Mouse (Mus musculus) adrenal gland, adult 18-20 months (tissue): ENCODE measurements at regions not wholly inside any gene's neighbourhood (a gene's known extent, or its start where the extent isn't known, plus 50 kb on each side); places are given as distances from the start of the nearest gene placed in this dataset.

Experiments
- DNase-seq, 2 experiments: peaks; one replicate each; pipeline ENCODE4 v3.0.0; 2021 to 2022; ENCODE audit warnings: low spot score in 2 of 2

DNA sequence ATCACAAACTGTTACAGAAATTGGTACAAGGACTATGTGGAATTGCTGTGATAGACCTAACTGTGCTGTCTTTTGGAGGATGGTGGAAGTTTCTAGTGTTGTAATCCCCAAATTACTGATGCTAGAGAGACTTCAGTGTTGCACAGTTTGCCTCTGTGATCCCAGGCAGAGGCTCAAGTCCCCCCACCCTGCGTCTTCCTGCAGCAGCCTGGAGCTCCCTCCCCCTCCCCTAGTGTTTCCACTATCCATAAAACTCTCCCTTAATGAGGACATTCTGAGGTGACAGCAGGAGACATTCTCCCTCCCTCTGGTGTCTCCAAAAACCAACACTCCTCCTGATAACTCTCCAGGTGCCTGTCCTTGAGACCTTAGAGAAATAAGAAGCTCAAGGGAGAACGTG is 242.8 kb downstream of the 1700064H15Rik start:
- no peak for DNase-seq

DNA sequence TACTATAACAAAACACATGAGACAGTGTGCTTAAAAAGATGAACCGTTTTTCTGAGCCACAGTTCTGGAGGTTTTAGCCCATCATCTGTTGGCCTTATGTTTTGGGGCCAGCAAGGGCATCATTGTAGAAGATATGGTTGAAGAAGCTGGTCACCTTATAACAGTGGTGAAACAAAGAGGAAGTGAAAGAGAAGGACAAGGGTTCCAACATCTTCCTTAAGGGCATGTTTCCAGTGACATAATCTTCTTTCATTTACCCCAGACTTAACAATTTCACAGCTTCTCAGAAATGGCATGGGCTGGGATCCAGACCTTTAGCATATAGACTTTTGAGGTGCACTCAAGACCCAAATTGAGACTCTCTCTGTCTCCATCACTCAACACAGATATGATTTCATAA is 259.5 kb downstream of the 1700064H15Rik start:
- DNase-seq = no peak

DNA sequence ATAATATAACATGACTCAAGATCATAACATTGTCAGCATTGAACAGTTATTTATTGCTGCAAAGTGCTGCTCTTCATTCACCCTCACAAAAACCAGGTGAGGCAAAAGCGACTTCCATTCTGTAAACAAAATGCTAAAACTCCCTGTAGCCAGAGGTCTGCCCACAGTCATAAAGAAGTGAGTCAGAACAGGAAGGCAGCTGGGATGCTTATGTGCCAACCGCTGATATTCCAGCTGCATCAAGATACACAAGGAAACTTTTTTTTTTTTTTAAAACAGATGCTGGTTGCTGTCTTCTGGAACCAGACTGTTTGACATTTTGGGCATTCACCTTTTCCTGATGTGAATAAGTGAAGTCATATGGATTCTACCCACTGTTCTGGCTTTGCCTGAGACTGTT is 260.7 kb downstream of the 1700064H15Rik start:
- no peak for DNase-seq
